In the genomic region with DNA sequence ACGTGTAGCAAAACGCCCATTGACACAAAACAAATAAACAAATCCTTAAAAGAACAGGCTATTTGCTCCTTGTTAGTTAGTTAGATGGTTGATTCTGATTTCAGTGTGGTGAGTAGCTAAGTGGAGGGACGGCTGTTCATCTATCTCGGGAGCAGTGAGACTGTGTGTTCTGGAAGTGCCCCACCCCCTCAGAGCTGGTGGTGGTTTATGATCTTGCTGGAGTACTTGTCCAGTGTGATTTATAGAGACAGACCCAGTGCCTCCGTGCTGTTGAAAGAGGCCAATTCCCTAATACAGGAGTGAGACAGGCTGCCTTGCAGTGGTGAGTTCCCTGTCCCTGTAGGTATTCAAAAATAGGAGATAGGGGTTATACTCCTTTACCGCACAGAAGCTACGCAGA, we compare ENCODE assay signal across 19 mouse cellular contexts. TPM values are rescaled to one million over a fixed set of nuclear protein-coding genes. Genes with fewer than 3 reads are reported as not detected.
"Had no signal": no experiment of that assay in that cellular context is flagged by ENCODE, and none has a peak within 500 bp of the region (broad histone marks: within the 10 kb centered on the region; RNA-seq: fewer than 3 reads in every experiment).

No protein-coding gene starts in this region.

- H3K4me3 ChIP-seq: lung, embryonic 15.5 days; megakaryocyte, embryonic 14.5 days; midbrain, embryonic 13.5 days; midbrain, embryonic 15.5 days; neural tube, embryonic 12.5 days had no signal

- H3K9ac ChIP-seq: liver, postnatal 0 days; lung, embryonic 15.5 days; midbrain, embryonic 13.5 days; midbrain, embryonic 15.5 days; neural tube, embryonic 12.5 days had no signal

- H3K27ac ChIP-seq: lung, embryonic 15.5 days; macrophage; midbrain, embryonic 13.5 days; midbrain, embryonic 15.5 days; neural tube, embryonic 12.5 days had no signal

- ATAC-seq: liver, postnatal 0 days; lung, postnatal 0 days; midbrain, embryonic 13.5 days; midbrain, embryonic 15.5 days had no signal

- H3K36me3 ChIP-seq: lung, embryonic 15.5 days; midbrain, embryonic 13.5 days; midbrain, embryonic 15.5 days; neural tube, embryonic 12.5 days had no signal

- H3K9me3 ChIP-seq: lung, embryonic 15.5 days; megakaryocyte, embryonic 14.5 days; midbrain, embryonic 13.5 days; midbrain, embryonic 15.5 days; neural tube, embryonic 12.5 days had no signal

- H3K4me1 ChIP-seq: lung, embryonic 15.5 days; midbrain, embryonic 13.5 days; midbrain, embryonic 15.5 days had no signal

- H3K4me2 ChIP-seq: lung, embryonic 15.5 days; midbrain, embryonic 11.5 days; midbrain, embryonic 13.5 days; midbrain, embryonic 15.5 days; neural tube, embryonic 12.5 days had no signal

- H3K27me3 ChIP-seq: lung, embryonic 15.5 days; midbrain, embryonic 13.5 days; midbrain, embryonic 15.5 days; neural tube, embryonic 12.5 days had no signal

- DNase-seq: liver, postnatal 0 days; lung, adult 2 months; lung, postnatal 14 days; lung, postnatal 36 days; right cerebral cortex, postnatal 14 days; spleen, adult 18-20 months; thymus, adult 18-20 months; thymus, postnatal 14 days; thymus, postnatal 36 days had no signal

RNA-seq across cellular contexts. Expression of a gene that starts 44.3 kb away (rescaled TPM):
- polyA plus RNA-seq: lung, embryonic 15.5 days; macrophage; midbrain, embryonic 13.5 days; midbrain, embryonic 15.5 days; neural tube, embryonic 12.5 days; neural tube, embryonic 14.5 days; stomach, embryonic 14.5 days had no signal
